Mouse (Mus musculus): ENCODE measurements around the gene Ripply2.

DNA sequence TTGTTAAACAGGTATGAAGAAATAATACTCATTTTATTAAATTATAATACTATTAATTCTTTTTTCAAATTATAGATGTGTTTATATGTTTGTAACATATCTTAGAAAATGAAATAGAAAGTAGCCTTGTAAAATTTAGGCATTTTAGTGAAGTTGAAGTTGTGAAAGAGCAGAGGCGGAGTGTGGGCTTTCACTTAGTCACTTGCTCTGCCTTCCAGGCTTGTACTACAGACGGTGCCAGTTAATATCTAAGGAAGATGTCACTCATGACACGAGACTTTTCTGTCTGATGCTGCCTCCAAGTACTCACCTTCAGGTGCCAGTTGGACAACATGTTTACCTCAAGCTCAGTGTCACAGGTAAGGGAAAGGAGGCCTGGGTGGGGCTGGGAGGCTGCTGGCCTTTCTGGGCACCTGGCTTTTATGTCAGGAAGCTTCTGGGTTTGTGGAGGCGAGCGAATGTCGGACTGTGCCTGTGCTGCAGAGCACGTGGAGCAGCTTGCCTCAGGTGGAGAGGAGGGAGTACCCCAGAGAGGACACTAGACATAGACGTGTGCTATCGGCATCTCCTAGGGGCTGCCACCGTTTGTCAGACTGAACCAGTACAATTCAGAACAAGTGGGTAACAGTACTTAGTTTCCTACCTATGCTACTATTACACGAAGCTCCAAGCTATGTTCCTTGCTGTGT is 40.4 kb downstream of the Ripply2 start:
- TF ChIP-seq CTCF (IDR thresholded peaks at IDR 0.05; ENCODE audit: borderline replicate concordance, extremely low read depth, insufficient read depth, insufficient read length) (no peak), POLR2A (IDR thresholded peaks at IDR 0.05; ENCODE audit: borderline replicate concordance, extremely low read depth, insufficient read depth, insufficient read length, poor library complexity, severe bottlenecking) (no peak)
